ENCODE assay signal across 26 mouse cellular contexts in genomic region chr9:34695646-34696045, GRCm38 (mm10).
"Had no signal": no experiment of that assay in that cellular context is flagged by ENCODE, and none has a peak within 500 bp of the region (broad histone marks: within the 10 kb centered on the region; RNA-seq: fewer than 3 reads in every experiment).

No protein-coding gene starts in this region.

- H3K9ac ChIP-seq: heart, embryonic 12.5 days; hindbrain, embryonic 12.5 days; hindbrain, embryonic 14.5 days; intestine, embryonic 15.5 days; kidney, embryonic 15.5 days; limb, embryonic 12.5 days; liver, embryonic 13.5 days had no signal

- H3K4me3 ChIP-seq: gastrocnemius, adult 2 months; heart, embryonic 10.5 days; heart, embryonic 12.5 days; hindbrain, embryonic 10.5 days; hindbrain, embryonic 12.5 days; intestine, embryonic 15.5 days; kidney, embryonic 15.5 days; layer of hippocampus, adult 2 months; left cerebral cortex, adult 2 months; limb, embryonic 10.5 days; limb, embryonic 12.5 days; liver, embryonic 13.5 days had no signal

- H3K36me3 ChIP-seq: heart, embryonic 10.5 days; heart, embryonic 12.5 days; hindbrain, embryonic 10.5 days; hindbrain, embryonic 12.5 days; intestine, embryonic 15.5 days; kidney, embryonic 15.5 days; limb, embryonic 10.5 days; limb, embryonic 12.5 days; liver, embryonic 13.5 days had no signal

- DNase-seq: gastrocnemius, adult 2 months; gastrocnemius, postnatal 10 days; gastrocnemius, postnatal 25 days; heart, adult 18-20 months; heart, postnatal 10 days; heart, postnatal 4 days; kidney, adult 2 months; kidney, adult 9 months; kidney, postnatal 10 days; kidney, postnatal 25 days; liver; liver, embryonic 13.5 days had no signal

- H3K4me1 ChIP-seq: intestine, embryonic 15.5 days; kidney, embryonic 15.5 days; limb, embryonic 10.5 days; limb, embryonic 12.5 days; liver, embryonic 13.5 days had no signal

- H3K9me3 ChIP-seq: heart, embryonic 10.5 days; heart, embryonic 12.5 days; hindbrain, embryonic 10.5 days; hindbrain, embryonic 12.5 days; intestine, embryonic 15.5 days; kidney, embryonic 15.5 days; limb, embryonic 10.5 days; limb, embryonic 12.5 days; liver, embryonic 13.5 days had no signal

- ATAC-seq: inflammation-experienced regulatory T-cells, adult 6 months; intestine, embryonic 15.5 days; intestine, postnatal 0 days had no signal

- H3K27me3 ChIP-seq: heart, embryonic 12.5 days; hindbrain, embryonic 12.5 days; intestine, embryonic 15.5 days; kidney, embryonic 15.5 days; limb, embryonic 12.5 days; liver, embryonic 13.5 days had no signal

- H3K4me2 ChIP-seq: heart, embryonic 12.5 days; hindbrain, embryonic 12.5 days; hindbrain, embryonic 14.5 days; intestine, embryonic 15.5 days; kidney, embryonic 15.5 days; limb, embryonic 12.5 days; liver, embryonic 11.5 days; liver, embryonic 13.5 days had no signal

- H3K27ac ChIP-seq: gastrocnemius, adult 2 months; heart, embryonic 10.5 days; hindbrain, embryonic 12.5 days; hindbrain, embryonic 14.5 days; intestine, embryonic 15.5 days; kidney, embryonic 15.5 days; layer of hippocampus, adult 2 months; left cerebral cortex, adult 2 months; limb, embryonic 10.5 days; limb, embryonic 12.5 days; liver, embryonic 13.5 days had no signal
